Comparison of ENCODE assay signal across 18 mouse cellular contexts in genomic region chr4:125157322-125157721, GRCm38 (mm10). TPM values are rescaled to one million over a fixed set of nuclear protein-coding genes. Genes with fewer than 3 reads are reported as not detected.
DNase-seq lines count a peak whose midpoint lies in the region; ATAC-seq and TF ChIP-seq lines count a peak whose summit lies in the region.
"Had no signal": no experiment of that assay in that cellular context is flagged by ENCODE, and none has a peak within 500 bp of the region (broad histone marks: within the 10 kb centered on the region; RNA-seq: fewer than 3 reads in every experiment).

No protein-coding gene starts in this region.

- H3K27me3 ChIP-seq in megakaryocyte, embryonic 14.5 days (replicated peaks) = peaks cover 30% of the 10 kb centered on the region
- 0 out of 2 replicates have a peak, but pooled peaks cover 8% of the 10 kb centered on the region for H3K27me3 ChIP-seq in intestine, postnatal 0 days (replicated peaks; ENCODE audit: control insufficient read depth, insufficient read depth, low read length)

- H3K36me3 ChIP-seq in megakaryocyte, embryonic 14.5 days (replicated peaks; ENCODE audit: low read length) = no peaks in the 10 kb centered on the region
- H3K36me3 ChIP-seq in intestine, postnatal 0 days (ENCODE audit: control insufficient read depth, insufficient read depth) = no peaks in the 10 kb centered on the region
- H3K36me3 ChIP-seq: embryonic facial prominence, embryonic 10.5 days; embryonic facial prominence, embryonic 12.5 days; forebrain, embryonic 15.5 days had no signal

- H3K4me3 ChIP-seq in megakaryocyte, embryonic 14.5 days (replicated peaks) = peak overlapping the region; percentile 81
- H3K4me3 ChIP-seq in intestine, postnatal 0 days (ENCODE audit: low read depth, low read length) = no peak overlapping the region
- H3K4me3 ChIP-seq: embryonic facial prominence, embryonic 10.5 days; embryonic facial prominence, embryonic 12.5 days; forebrain, embryonic 13.5 days; forebrain, embryonic 15.5 days had no signal

- no peak for DNase-seq in yolk sac, embryonic 10.5 days (ENCODE audit: low spot score)
- DNase-seq: adrenal gland, postnatal 10 days; adrenal gland, postnatal 25 days; B cell, adult 2 months; cerebellum, adult 11 months; cerebellum, adult 18-20 months; cerebellum, adult 8-10 months; cerebellum, postnatal 10 days; cerebellum, postnatal 25 days; forebrain, postnatal 0 days had no signal

- H3K9ac ChIP-seq in intestine, postnatal 0 days (ENCODE audit: low read depth, low read length) = no peak overlapping the region
- H3K9ac ChIP-seq: embryonic facial prominence, embryonic 12.5 days; forebrain, embryonic 13.5 days; forebrain, embryonic 15.5 days; forebrain, postnatal 0 days had no signal

- H3K4me1 ChIP-seq in megakaryocyte, embryonic 14.5 days = peaks cover 66% of the 10 kb centered on the region
- H3K4me1 ChIP-seq in intestine, postnatal 0 days (replicated peaks; ENCODE audit: control insufficient read depth, insufficient read depth, low read length) = no peaks in the 10 kb centered on the region
- H3K4me1 ChIP-seq: embryonic facial prominence, embryonic 12.5 days had no signal

- WGBS in intestine, postnatal 0 days = 41% methylated on average over 3 of the region's 3 CpGs

- TF ChIP-seq CTCF in intestine, postnatal 0 days (IDR thresholded peaks at IDR 0.05; ENCODE audit: low read depth) = 0 out of 2 replicates have a peak, but pooled peaks have one; percentile 7

- peak overlapping the region; percentile 57; the same call in 1 of the 2 replicates for H3K27ac ChIP-seq in intestine, postnatal 0 days (ENCODE audit: low read depth, low read length)
- H3K27ac ChIP-seq: embryonic facial prominence, embryonic 10.5 days; embryonic facial prominence, embryonic 12.5 days; forebrain, embryonic 13.5 days; forebrain, embryonic 15.5 days had no signal

- H3K9me3 ChIP-seq in megakaryocyte, embryonic 14.5 days = no peaks in the 10 kb centered on the region
- no peaks in the 10 kb centered on the region for H3K9me3 ChIP-seq in intestine, postnatal 0 days (ENCODE audit: control insufficient read depth)
- H3K9me3 ChIP-seq: embryonic facial prominence, embryonic 10.5 days; embryonic facial prominence, embryonic 12.5 days; forebrain, embryonic 13.5 days; forebrain, embryonic 15.5 days had no signal

- H3K4me2 ChIP-seq in intestine, postnatal 0 days (replicated peaks; ENCODE audit: low read depth) = no peak overlapping the region
- H3K4me2 ChIP-seq: embryonic facial prominence, embryonic 12.5 days; forebrain, embryonic 13.5 days; forebrain, embryonic 15.5 days had no signal

- ATAC-seq in megakaryocyte, adult 5-6 weeks (ENCODE audit: poor library complexity, severe bottlenecking) = no peak
- ATAC-seq in intestine, postnatal 0 days = peak; percentile 78
- ATAC-seq in CD4-positive, CD25-positive, alpha-beta regulatory T cell, adult 4 months = no peak
- ATAC-seq: forebrain, embryonic 13.5 days; forebrain, embryonic 15.5 days; forebrain, postnatal 0 days had no signal

RNA-seq across cellular contexts. Expression of gene Zc3h12a, which starts 29.7 kb away (rescaled TPM):
- 19.3 and 20.5 TPM in 2 replicates for polyA plus RNA-seq in megakaryocyte, embryonic 14.5 days (2012; ENCODE audit: insufficient read depth, low replicate concordance)
- total RNA-seq in megakaryocyte, adult 5-6 weeks (2015) = 10.4 and 11.1 TPM in 2 replicates
- total RNA-seq in megakaryocyte, adult 5-6 weeks (2017) = 3.9 and 5.9 TPM in 2 replicates
- 1.3 and 1.5 TPM in 2 replicates for polyA plus RNA-seq in intestine, postnatal 0 days (2015; fragmentation: Nextera tagmentation; extraction: Ambion mirVana)
- 1 to 10 TPM; 3.6 to 4.4 TPM for polyA plus RNA-seq in CD4-positive, CD25-positive, alpha-beta regulatory T cell, adult 4 months (2017; shearing (Covaris generic))
- total RNA-seq: forebrain, postnatal 0 days had no signal
